Mouse (Mus musculus): ENCODE measurements around the gene Mrps10.
"Not testable (repeated sequence)": the region's sequence is repeated elsewhere in the genome, so short reads cannot be mapped to it uniquely, and the experiment has no call there.

The Mrps10 gene

DNA sequence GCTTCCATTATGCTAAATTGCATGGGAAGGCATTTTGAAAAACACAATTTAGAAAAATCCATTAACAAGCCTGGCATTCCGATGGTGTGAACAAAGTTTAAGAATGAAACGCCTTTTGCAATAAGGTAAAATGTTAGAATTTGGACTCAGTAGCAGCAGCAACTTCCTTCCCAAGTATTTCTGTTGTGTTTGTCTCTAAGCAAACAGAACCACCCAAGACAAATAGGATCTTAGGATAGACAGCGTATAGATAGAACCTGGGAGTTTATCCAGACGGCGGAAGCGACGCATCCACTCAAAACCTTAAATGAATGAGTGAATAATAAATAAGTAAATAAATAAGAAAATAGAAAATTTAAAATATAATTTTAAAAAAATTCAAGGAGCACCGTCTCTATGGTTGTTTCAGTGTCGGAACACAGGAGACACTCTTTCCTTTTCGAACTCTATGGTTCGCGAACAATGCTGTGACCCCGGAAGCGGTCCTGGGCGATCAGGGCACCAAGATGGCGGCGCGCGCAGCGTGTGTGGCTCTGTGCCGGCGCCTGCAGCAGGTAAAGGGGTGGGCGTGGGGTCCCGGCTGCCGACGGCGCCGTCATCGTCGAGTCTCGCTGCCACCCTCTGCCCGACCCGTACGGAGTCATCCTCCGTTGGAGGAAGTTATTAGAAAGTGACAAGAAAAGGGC, at the start of gene Mrps10:
Mrps10 (plus strand) TSS at position 487 of the 686 bp plus-strand sequence.
- peak; percentile 71 for DNase-seq (ENCODE audit: low spot score)

- no peak for DNase-seq (ENCODE audit: low spot score)
These were observed 49.6 kb upstream of the Mrps10 start for GRCm38 (mm10) chr17:47318972-47319625.

- DNase-seq (ENCODE audit: low spot score): no peak
These were observed 48.9 kb upstream of the Mrps10 start for GRCm38 (mm10) chr17:47319761-47320160.

GRCm38 (mm10) chr17:47322128-47322990, 46.3 kb upstream of the Mrps10 start:
- DNase-seq (ENCODE audit: low spot score): no peak

GRCm38 (mm10) chr17:47322991-47323295, 45.7 kb upstream of the Mrps10 start:
- no peak for DNase-seq (ENCODE audit: low spot score)

- DNase-seq (ENCODE audit: low spot score): no peak
These were observed 41.1 kb upstream of the Mrps10 start for GRCm38 (mm10) chr17:47327559-47327958.

DNA sequence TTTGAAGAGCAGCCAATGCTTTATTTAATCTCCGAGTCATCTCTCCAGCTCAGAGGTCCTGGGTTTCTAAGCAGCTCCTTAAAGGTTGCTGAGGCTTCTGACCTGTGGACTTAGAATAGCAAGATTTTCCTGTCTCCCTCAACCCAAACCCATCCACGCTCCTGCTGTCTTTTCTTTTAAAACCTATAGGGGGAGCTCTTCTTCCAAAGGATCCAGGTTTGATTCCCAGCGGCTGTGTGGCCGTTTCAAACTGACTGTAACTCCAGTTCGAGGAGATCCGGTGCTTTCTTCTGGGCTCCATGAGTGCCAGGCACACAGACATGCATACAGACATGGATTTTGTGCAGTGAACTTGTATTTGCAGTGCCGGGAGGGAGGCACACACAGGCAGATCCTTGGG, 40.7 kb upstream of the Mrps10 start:
- no peak for DNase-seq (ENCODE audit: low spot score)

DNA sequence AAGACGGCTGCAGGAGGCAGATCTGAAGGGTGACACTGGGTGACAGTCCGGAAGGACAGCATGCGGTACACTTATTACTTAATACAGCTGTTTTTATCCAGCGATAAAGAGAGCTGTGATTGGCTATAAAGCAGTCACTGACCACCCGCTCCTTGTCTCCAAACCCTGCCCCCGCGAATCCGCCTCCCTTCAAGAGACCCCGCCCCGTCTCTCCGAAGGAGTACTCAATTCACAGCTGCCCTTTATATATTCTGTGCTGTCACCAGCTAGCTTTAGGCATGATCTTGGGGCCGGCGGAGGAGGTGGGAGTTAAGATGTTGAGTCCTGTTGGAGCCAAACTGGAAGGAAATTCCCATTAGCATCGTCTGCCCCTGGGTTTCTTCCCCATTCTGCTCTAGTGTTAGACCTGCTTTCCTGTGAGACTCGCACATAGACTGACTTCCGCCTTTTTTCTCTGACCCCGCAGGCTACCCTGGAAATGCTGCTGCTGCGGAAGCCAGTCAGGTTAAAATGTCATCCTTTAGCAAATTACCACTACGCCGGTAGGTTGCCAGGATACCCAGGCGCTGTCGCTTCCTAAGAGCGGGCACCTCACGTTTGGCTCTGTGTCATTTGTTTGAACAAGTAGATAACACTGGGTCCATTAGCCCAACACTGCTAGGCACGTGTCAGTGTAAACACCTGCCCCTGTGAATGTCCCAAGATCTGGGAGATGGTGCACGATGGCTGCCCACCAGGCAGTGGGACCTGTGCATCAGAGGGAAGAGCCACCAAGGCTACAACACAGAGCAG, 39.9 kb upstream of the Mrps10 start:
- no peak for DNase-seq (ENCODE audit: low spot score)

GRCm38 (mm10) chr17:47330616-47331015, 38.1 kb upstream of the Mrps10 start:
- DNase-seq (ENCODE audit: low spot score): no peak

- no peak for DNase-seq (ENCODE audit: low spot score)
These were observed 36.6 kb upstream of the Mrps10 start for GRCm38 (mm10) chr17:47332001-47332611.

- DNase-seq (ENCODE audit: low spot score): not testable (repeated sequence)
These were observed 36.0 kb upstream of the Mrps10 start for GRCm38 (mm10) chr17:47332664-47333063.

GRCm38 (mm10) chr17:47333409-47333808, 35.3 kb upstream of the Mrps10 start:
- no peak for DNase-seq (ENCODE audit: low spot score)

DNA sequence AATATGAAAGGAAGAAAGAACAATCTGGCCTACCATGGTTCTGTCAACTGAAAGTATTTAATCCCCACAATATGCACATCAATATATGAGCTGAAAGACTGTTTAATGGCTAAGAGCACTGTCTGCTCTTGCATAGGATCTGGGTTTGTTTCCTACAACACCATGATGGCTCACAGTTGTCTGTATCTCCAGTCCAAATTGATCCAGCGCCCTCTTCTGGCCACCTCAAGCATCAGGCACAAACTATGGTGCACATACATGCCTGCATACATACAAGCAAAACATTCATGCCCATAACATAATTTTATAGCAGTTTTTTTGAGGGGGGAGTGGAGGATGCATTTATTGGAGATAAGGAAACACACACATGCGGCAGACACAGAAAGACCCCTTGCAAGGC, 25.6 kb upstream of the Mrps10 start:
- DNase-seq (ENCODE audit: low spot score): no peak

DNA sequence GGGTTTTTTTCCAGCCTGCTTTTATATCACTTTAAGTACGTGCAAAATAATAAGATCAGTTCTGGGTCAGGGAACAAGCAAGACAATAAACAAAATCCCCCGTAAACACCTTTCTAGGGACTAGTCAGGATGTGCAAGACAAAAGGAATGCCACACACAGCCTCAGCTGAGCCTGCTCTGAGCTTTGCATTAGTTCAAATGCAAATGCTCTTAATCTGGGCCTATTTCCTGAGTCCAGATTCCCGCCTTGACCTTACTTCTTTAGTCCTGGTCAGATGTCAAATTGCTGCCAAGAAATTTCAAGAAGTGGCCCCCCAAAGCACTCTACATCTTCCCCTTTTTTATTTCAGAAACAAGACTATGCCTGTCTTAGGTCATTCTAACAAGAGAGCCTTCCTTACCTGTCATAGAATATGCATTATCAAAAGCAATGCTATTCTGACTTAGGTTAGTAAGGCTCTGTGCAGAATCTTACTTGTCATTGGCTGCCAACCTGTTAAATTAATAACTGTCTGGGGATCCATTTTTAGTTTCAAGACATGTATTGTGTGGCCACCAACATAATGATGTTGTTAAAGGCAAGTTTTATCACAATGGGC, 18.9 kb upstream of the Mrps10 start:
- DNase-seq (ENCODE audit: low spot score): no peak

DNA sequence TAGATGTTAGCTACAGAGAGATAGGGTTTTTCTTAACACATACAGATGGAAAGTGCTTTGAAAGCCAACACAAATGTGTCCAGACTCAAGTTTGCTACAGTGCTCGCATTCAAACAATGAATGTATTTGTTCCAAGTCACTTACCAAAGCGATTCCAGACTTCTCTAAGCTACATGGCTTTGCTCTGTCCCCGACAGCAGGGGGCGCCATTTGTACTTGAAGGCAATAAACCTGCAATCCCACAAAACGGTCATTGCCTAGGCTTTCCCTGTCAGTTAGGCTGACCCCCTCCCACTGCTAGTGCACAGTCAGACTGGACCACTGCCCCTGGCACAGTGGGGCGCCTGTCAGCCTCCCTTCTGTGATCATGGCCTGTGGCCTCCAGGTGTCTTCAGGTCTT, 8.7 kb upstream of the Mrps10 start:
- no peak for DNase-seq (ENCODE audit: low spot score)

GRCm38 (mm10) chr17:47361343-47361742, 7.3 kb upstream of the Mrps10 start:
- no peak for DNase-seq (ENCODE audit: low spot score)

GRCm38 (mm10) chr17:47369087-47369443, 378 bp downstream of the Mrps10 start:
- no peak for DNase-seq (ENCODE audit: low spot score)

GRCm38 (mm10) chr17:47371451-47371850, 2.8 kb downstream of the Mrps10 start:
- DNase-seq (ENCODE audit: low spot score): no peak

- DNase-seq (ENCODE audit: low spot score): no peak
These were observed 5.3 kb downstream of the Mrps10 start for GRCm38 (mm10) chr17:47373991-47374390.

- no peak for DNase-seq (ENCODE audit: low spot score)
These were observed 8.1 kb downstream of the Mrps10 start for GRCm38 (mm10) chr17:47376779-47377280.

DNA sequence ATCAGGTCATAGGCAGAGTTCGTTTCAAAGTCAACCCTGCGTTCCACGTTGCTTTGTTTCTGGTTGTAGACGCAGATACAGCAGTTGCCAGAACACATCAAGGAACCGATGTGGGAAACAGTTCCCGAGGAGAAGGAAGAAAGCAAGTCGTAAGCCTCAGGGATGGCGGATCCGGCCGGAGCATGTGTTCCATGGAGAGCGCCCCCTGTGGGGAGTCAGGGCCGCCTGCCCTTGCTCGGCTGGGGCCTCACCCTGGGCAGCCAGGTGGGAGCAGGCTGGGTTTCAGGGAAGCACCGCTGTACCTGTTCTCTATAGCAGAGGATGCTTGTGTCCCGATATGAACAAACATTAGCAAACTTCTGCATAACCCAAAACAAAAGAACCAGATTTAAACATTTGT, 9.4 kb downstream of the Mrps10 start:
- no peak for DNase-seq (ENCODE audit: low spot score)
